Mouse (Mus musculus) left cerebral cortex, postnatal 25 days (tissue): ENCODE data around the gene Ubtd1. TPM values are rescaled to one million over a fixed set of nuclear protein-coding genes. Genes with fewer than 3 reads are reported as not detected.
"Not testable (repeated sequence)": the region's sequence is repeated elsewhere in the genome, so short reads cannot be mapped to it uniquely, and the experiment has no call there.

Experiments used
- DNase-seq, 2 experiments: peaks; one replicate each; pipeline ENCODE4 v3.0.0; 2022; ENCODE audit warnings: low spot score in 2 of 2, mixed read lengths in 1 of 2
- intact Hi-C: fragments of 180-260 bp; cut with DNase I; formaldehyde crosslinking; loops from one replicate; pipeline ENCODE4 v1.15.1; 2025
- total RNA-seq, 2 experiments: library from RNA; stranded (reverse); gene quantifications; 2 replicates each; pipeline ENCODE4 v1.2.3; 2021

Ubtd1 gene
- total RNA-seq, 2 experiments from 2014 or later, result 10.7 to 13.6 TPM

DNA sequence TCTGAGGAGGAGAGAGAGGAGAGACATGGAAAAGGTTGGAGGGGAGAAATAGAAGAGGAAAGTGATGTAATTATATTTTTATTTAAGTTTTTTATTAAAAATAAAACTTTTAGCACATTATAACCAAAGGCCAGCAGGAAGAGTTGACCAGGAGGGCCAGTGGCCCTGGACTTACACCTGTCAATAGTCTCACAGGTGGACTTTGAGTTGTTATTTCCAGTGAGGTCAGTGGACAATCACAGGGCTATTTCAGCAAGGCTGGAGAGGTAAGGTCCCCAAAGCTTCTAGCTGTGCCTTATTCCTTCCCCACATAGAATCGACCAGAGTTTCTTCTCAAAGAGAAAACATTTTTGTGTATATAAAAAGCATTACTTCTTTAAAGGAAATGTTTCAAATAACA is 68.7 kb downstream of the Ubtd1 start:
- intact Hi-C loops, result no loop called here
- no peak for DNase-seq

DNA sequence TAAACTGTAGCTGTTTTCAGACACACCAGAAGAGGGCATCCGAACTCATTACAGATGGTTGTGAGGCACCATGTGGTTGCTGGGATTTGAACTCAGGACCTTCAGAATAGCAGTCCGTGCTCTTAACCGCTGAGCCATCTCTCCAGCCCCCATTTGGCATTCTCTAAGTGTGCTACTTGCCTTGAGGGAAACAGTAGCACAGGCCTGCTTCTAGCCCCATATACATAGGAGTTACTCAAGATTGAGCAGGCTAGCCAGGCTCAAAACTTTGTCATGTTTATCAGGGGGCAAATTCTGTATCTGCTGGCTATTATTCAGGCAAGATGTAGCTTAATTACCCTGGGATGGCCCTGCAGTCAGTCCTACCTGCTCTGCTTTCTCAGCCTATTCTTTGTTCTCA is 69.8 kb downstream of the Ubtd1 start:
- DNase-seq, result no peak
- intact Hi-C loops, result no loop called here

DNA sequence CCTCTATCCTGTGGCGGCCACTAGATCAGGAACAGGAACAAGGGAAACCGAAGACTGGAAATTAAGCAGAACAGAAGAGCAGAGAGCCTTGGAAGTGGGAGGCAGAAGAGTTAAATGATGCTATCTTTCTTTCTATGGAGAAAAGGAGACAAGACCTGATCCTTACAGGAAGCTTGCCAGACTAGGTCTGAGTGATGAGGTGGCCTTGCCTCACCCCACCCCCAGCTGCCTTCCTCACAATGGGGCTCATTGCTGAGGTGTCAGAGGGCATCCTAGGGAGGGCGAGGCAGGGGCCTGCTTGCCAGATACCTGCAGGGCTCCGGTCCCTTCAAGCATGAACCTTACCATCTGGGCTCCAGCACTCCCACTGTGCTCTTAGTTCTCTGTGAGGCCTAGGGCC is 70.4 kb downstream of the Ubtd1 start, which contains the start of gene 4933411K16Rik:
4933411K16Rik (plus strand) TSS at position 301 of the 400 bp plus-strand sequence.
- intact Hi-C loops, result no loop called here
- no peak for DNase-seq

DNA sequence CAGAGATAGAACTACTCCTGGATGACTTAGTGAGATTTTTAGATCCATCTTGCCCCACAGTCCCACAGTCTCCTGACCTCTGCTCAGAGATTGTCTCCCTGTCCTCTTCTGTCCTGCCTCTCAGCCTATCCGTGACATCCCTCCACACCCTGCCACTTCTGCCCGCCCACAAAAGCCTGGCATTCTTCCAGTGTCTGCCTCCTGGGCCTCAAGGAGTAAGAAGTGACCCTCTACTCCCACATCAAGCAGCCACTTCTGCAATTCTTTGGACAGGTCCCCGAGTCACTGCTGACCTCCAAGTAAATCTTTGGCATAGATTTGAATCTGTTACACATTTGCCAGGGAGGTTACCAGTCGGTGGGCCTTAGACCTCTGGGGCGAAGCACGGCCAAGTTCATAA is 72.7 kb downstream of the Ubtd1 start:
- DNase-seq, result no peak
- intact Hi-C loops, result no loop called here

DNA sequence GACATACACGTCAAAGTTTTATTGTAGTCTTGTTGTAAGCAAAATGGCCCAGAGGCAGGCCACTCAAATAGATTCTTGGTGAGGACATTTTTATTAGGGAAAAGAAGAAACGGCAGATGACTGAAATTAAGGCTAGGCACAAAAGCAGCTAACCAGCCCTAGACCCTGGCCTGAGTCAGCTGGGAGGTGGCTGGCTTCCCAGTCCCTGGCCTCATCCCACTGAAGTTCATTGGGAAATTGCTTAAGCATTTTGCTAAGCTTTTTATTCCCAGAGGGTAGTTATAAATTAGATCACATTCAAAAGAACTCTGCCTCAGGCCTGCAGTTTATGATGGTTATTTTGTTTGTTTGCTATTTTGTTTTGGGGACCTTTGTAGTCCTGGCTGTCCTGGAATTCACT is 74.3 kb downstream of the Ubtd1 start:
- intact Hi-C loops, result no loop called here
- DNase-seq, result no peak

DNA sequence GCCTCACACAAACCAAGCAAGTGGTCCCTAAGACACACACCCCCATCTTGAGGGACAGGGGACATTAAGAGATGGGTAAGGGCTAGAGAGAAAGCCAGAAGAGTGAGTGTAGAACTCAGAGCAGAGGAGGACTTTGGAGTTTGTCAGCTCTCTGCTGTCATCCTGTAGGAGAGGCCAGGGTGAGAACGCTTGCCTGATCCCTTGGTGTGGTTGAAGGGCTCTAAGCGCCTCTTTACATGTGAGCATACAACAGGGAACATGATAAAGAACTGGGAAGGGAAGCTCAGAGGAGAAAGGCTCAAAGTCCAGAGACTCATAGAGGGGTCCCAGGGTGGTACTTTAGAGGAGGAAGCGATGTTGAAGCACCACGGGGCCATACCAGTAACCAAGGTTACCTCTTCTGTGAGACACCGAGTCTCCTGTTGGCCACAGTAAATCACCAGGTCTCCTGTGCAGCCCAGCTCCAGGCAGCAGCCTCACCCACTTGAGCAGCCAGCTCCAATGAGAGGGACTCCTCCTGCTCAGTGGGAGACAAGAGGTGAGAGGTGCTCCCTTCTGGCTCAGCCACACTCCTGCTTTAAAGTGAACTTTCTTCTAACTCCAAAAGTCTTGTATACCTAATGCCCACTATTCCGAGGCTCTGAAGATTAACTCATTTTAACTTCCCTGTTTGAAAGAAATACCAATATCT is 75.3 kb downstream of the Ubtd1 start:
- no peak for DNase-seq
- intact Hi-C loops, result no loop called here

DNA sequence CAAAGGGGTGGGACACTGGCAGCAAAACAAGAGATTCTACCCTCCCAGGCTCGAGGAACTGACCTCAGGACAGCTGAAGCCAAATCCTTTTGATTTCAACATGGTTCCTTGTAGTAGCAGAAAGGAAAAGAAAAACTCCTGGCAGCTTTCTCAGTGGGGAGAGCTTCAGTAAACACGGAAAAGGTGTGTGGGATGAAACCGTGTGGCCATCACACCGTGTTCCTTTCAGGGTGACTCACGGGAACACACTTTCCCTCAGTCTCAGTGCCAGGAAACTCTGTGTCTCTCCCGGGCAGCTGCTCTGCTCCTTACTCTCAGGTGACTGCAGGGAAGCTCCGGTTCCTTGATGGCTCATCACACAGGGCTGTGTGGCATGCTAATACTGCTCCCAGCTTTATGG is 76.9 kb downstream of the Ubtd1 start:
- intact Hi-C loops, result no loop called here
- DNase-seq, result peak in 1 of 2 experiments; percentile 18

DNA sequence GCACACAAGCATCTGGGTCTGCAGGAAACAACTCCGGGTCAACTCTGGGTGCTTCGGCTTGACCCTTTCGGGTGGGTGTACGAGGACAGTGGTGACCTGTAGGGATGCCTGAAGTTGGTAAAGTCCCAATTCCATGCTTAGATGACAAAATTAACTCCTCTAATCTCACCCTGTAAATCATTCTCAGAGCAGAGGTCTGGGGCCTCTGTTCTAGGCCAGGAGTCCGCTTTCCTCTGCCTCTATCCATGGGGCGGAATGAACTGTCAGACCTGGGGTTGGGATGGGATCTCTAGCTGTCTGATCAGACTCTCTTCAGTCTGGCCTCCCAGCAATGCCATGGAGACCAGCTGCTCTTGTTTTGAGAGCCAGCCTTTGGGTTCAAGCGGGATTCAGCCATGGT is 79.9 kb downstream of the Ubtd1 start:
- no peak for DNase-seq
- intact Hi-C loops, result no loop called here

DNA sequence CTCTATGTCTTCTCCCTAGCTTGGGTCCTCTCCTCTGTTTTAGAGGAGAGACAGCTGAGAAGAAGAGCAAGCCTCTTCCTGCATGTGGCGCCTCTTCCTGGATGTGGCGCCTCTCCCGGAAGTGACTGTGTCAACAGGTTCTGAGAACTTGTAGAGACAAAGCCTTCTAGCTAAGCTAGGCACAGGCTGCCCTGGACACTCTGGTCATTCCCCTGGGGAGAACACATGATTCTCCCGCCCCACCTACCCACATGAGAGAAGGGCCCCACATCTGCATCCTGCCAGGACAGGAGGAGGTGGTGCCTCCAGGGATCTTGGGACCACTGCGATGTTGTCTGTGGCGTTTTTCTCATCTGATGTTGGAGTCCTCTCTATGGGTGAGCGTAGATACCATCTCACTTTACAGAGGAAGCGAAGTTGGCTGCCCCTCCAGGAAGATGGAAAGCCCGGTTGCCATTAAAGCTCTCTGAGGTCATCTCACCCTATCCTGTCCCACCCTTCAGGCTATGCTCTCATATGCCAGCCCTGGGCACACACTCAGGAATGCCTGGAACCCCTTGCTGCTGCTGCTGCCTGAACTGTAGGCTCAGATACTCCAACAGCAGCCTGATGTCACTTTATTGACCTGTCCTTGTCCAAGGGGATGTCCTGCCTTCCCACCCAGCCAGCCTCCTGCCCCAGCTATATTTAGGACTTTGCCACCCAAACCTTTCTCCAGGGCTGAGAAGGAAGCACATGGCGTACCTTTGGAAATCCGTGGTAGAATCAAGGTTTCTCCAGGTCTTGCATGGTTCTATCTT is 87.1 kb downstream of the Ubtd1 start:
- DNase-seq, result no peak
- intact Hi-C loops, result loop anchor here (1.0 kb wide), 1 partner anchor 33 kb away; the partner anchor contains the start of gene Ankrd2

DNA sequence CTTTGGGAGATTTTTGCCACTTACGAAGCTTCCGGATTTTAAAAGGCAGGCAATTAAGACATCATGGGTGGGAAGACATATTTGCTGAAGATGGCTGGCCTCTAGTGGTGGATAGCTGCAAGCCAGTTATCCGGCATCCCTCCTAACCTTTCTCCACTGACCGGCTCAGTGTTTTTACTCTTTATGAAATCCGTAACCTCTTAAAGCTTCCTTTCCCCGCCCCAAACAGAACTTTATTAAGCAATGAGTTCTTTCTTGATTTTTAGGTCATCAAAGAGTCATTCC is 87.6 kb downstream of the Ubtd1 start:
- intact Hi-C loops, result loop anchor here (1.0 kb wide), 1 partner anchor 34 kb away; the partner anchor contains the start of gene Ankrd2
- DNase-seq, result peak in 1 of 2 experiments; percentile 39

DNA sequence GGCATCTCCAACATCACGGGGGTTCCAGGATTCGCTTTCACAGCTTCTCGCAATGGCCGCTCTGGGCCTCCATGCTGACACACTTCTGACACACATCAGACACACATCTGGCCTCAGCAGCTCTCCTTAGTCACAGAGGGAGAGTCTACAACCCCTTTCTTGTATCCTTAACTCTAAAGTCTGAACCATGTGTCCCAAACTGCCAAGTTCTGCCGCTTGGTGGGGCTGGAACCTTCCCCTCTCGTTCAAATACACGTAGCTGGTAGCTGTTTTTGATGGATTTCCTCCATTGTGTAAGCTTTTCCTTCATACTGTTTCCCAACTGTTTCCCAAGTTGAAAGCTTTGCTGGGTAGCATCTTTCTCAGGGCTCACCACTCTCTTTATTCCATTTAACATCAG is 89.7 kb downstream of the Ubtd1 start:
- DNase-seq, result peak in 1 of 2 experiments; percentile 14
- intact Hi-C loops, result no loop called here

DNA sequence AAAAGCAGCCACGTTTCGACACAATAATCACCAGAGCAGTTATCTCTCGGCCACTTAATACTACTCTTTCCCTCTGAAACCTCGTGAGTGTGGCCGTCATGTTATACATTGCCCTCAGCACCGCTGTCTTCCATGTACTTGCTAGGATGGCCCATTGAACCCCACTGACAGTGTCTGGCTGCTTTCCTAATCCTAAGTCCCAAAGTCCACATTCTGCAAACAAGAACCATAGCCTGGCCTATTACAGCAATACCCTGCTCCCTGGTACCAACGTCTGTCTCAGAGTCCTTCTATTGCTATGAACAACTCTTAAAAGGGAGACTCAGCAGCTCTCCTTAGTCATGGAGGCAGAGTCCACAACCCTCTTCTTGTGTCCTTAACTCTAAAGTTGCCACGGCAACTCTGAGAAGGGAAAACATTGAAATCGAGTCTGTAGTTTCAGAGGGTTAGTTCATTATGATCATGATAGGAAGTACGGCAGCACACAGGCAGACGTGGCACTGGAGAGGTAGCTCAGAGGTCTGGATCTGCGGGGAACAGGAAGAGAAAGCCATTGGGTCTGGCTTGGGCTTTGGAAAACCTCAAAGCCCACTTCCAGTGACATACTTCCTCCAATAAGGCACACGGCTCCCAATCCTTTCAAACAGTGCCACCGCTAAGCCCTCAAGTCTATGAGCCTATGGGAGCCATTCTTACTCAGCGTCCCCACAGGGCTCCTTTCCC is 90.5 kb downstream of the Ubtd1 start:
- DNase-seq, result no peak
- intact Hi-C loops, result no loop called here

DNA sequence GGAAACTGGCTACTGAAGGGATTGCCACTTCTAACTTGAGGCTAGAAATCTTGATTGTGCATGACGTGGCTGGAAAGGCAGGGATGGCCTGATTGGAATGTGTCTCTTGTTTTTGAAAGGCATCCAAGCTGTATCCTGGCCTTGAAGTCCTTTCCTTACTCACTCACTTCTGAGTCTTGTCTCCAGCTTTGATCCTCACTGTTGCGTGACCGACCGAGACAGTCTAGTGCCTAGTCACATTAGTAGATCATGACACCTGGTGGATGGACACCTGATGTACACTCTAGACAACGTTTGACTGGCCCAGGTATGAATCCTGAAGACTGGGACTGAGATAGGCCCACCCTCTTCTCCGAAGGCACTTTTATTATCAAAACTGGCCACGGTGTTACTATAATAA is 91.2 kb downstream of the Ubtd1 start:
- intact Hi-C loops, result no loop called here
- no peak for DNase-seq

DNA sequence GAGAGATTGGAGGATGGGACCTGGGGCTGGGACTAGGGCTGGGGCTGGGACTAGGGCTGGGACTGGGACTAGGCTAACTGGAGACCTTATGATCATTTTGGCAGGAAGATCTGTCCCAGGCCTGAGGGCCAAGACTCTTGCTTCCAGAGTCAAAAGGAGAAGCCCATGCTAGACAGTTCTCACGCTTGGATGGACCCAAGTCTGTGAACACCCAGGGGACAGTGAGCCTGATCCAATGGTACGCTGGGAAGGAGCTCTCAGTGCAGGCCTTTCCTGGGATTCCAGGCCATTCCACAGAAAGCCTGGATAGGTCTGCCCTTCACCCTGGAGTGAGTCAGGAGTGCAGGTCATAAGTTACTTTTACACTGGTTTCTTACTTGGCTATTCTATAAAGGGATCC is 93.5 kb downstream of the Ubtd1 start:
- intact Hi-C loops, result no loop called here
- DNase-seq, result no peak

DNA sequence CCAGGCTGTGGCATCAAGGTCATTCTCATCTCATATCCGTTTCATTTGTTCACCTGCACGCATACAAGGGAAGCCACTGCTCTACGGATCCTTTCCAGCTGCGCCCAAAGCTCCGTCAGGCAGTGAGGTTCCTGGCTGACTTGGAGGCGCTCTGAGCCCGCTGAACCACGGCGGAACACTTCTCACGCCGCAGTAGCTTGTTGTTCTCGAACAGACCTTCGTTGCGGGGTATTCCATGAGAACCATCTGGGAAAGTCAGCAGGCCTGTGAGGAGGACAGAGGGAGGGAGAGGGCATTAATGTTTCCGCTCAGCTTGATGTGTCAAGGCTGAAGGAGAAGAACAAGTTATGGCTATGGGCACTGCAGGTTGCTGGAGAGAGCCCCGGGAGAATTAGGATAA is 94.4 kb downstream of the Ubtd1 start:
- no peak for DNase-seq
- intact Hi-C loops, result no loop called here

DNA sequence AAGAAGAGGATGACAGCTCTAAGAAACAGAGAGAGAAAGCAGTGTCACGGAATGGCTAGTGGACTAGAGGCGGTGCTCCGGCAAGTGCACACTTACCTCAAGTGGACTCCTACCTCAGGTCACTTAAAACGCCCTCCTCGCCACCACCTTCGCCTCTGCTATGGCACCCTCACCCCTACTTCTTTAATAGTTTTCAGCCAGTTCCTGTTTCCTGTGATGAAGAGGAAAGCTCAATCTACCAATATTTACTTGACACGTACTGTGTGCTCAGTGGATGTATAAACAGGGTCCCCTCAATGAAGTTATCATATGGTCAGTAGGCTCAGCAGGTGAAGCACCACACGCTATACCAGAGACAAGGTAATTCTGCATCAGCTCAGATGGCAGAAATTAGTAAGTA is 97.0 kb downstream of the Ubtd1 start:
- no peak for DNase-seq
- intact Hi-C loops, result no loop called here

DNA sequence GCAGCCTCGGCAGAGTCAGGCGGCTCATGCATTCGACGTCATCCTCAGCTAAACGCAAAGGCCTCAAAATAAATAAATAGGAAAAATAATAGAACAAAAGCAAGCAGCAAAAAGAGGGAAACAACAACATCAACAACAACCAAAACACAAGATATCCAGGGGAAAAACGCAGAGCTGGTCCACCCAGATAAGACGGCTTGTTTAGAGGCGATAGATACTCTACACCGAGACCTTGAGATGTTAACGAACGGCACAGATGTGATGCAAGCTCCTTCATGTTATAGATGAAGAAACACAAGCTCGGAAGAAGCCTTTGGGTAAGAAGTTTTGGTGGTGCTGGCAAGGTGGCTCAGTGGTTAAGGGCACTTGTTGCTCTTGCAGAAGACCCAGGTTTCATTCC is 97.4 kb downstream of the Ubtd1 start:
- intact Hi-C loops, result no loop called here
- no peak for DNase-seq

DNA sequence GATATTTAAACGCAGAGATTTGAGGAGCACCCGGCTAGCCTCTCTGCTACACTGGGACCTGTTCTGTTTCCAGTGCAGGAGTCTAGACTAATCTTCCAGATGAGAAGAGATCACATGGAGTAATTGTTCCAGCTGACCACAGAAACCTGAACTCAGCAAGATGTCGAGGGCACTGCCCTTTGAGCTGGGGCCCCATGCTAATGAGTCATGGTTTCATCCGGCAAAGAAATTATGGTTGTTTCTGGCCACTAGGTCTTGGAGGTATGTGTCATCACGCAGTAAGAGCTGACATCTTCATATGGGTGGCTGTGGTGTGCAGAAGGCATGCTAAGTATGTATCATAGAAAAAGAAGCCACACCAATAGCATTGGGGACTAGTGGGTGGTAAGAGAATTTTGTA is 98.4 kb downstream of the Ubtd1 start:
- intact Hi-C loops, result no loop called here
- DNase-seq, result no peak

DNA sequence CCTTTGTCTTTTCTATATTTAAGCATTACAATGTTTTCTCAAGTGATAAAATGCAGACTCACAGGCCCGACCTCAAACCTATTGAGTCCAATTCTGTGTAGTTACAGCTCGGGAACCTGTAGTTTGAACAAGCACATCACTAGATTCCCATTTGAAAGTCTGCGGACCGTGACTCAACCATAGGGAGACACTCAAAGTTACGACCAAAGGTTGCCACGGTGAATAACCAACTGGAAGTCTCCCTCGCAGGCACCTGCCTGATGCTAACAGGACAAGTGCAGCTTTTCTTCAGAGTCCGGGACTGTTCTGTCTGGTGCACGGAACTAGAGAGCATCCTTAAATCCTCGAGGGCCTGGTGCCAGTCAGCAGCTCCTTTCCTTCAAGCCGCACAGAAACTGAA is 98.9 kb downstream of the Ubtd1 start:
- DNase-seq, result no peak
- intact Hi-C loops, result no loop called here

DNA sequence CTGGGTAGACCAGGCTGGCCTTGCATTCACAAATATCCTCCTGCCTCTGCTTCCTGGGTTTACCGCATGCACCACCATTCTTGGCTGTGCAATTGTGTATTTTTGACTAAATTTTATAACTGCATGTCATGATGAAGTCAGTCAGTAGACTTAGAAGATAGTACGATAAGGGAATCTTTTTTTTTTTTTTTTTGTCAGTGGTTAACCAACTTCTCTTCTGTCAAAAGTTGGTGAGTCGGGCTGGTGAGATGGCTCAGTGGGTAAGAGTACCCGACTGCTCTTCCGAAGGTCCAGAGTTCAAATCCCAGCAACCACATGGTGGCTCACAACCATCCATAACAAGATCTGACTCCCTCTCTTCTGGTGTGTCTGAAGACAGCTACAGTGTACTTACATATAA is 100.0 kb downstream of the Ubtd1 start:
- DNase-seq, intact Hi-C loops: not testable (repeated sequence)
